Mouse (Mus musculus): ENCODE results near the gene Hk1. TPM values are rescaled to one million over a fixed set of nuclear protein-coding genes. Genes with fewer than 3 reads are reported as not detected.

Hk1 gene
- total and polyA plus RNA-seq, 3 experiments, result 192 to 740 (median 441) TPM

- H3K9ac ChIP-seq (ENCODE audit: control insufficient read depth, low read depth, low read length, poor library complexity, severe bottlenecking), result peak overlapping the region; percentile 46
- peaks cover 48 to 54% of the 10 kb centered on the region in 2 experiments for H3K36me3 ChIP-seq (ENCODE audit: control insufficient read depth in 1 of 2, insufficient read depth in 2 of 2, low read length in 2 of 2)
- H3K79me2 ChIP-seq (ENCODE audit: control insufficient read depth, insufficient read depth, low read length, poor library complexity), result peaks cover 39% of the 10 kb centered on the region
- H3K9me3 ChIP-seq (replicated peaks; ENCODE audit: insufficient read depth, low read length), result no peaks in the 10 kb centered on the region
- peak; percentile 90 for DNase-seq (ENCODE audit: low read depth, low spot score)
- peaks cover 30 to 42% of the 10 kb centered on the region in 2 experiments for H3K4me1 ChIP-seq (ENCODE audit: control insufficient read depth in 1 of 2, insufficient read depth in 2 of 2, low read length in 2 of 2)
- H3K4me3 ChIP-seq (ENCODE audit: control insufficient read depth in 1 of 2, insufficient read depth in 1 of 2, low read depth in 2 of 2, low read length in 2 of 2), result no peak overlapping the region
- no peaks in the 10 kb centered on the region for H3K27me3 ChIP-seq (ENCODE audit: control insufficient read depth in 1 of 2, insufficient read depth in 2 of 2, low read length in 2 of 2)
- H3K27ac ChIP-seq (ENCODE audit: control insufficient read depth, low read depth, low read length), result peak overlapping the region; percentile 86
- no peak for TF ChIP-seq MAFK (IDR thresholded peaks at IDR 0.05; ENCODE audit: borderline replicate concordance, low read depth, low read length)
- TF ChIP-seq NELFE (IDR thresholded peaks at IDR 0.05; ENCODE audit: low read depth, low read length), result no peak
- TF ChIP-seq BHLHE40 (IDR thresholded peaks at IDR 0.05; ENCODE audit: borderline replicate concordance, low read depth, low read length), result 0 out of 2 replicates have a peak, but pooled peaks have one; percentile 31
- no peak for TF ChIP-seq USF2 (IDR thresholded peaks at IDR 0.05; ENCODE audit: borderline replicate concordance in 1 of 2, insufficient read depth in 1 of 2, low read depth in 1 of 2, low read length in 2 of 2)
- peak in 1 of 2 experiments; percentile 46; a peak in 1 of 4 replicates for TF ChIP-seq POLR2A (IDR thresholded peaks at IDR 0.05; ENCODE audit: control insufficient read depth in 1 of 2, insufficient read depth in 1 of 2, low read depth in 1 of 2, low read length in 2 of 2, poor library complexity in 1 of 2)
- TF ChIP-seq USF1 (IDR thresholded peaks at IDR 0.05; ENCODE audit: low read depth, low read length), result no peak
- TF ChIP-seq NRF1 (IDR thresholded peaks at IDR 0.05; ENCODE audit: insufficient read depth, low read depth, low read length, poor library complexity, severe bottlenecking), result no peak
- peak; percentile 88 for TF ChIP-seq MAZ (IDR thresholded peaks at IDR 0.05; ENCODE audit: low read depth, low read length)
- peak; percentile 32; the same call in 1 of the 2 replicates for TF ChIP-seq HCFC1 (IDR thresholded peaks at IDR 0.05; ENCODE audit: low read depth, low read length)
- 0 out of 2 replicates have a peak, but pooled peaks have one; percentile 1 for TF ChIP-seq JUND (IDR thresholded peaks at IDR 0.05; ENCODE audit: low read depth, low read length)
- TF ChIP-seq GABPA (IDR thresholded peaks at IDR 0.05; ENCODE audit: low read depth, low read length), result no peak
- TF ChIP-seq SIN3A (IDR thresholded peaks at IDR 0.05; ENCODE audit: low read length), result peak; percentile 44; the same call in 1 of the 2 replicates
- no peak for TF ChIP-seq MXI1 (IDR thresholded peaks at IDR 0.05; ENCODE audit: low read depth, low read length)
- TF ChIP-seq ZNF384 (IDR thresholded peaks at IDR 0.05; ENCODE audit: low read depth, low read length), result no peak
- no peak for TF ChIP-seq ELF1 (IDR thresholded peaks at IDR 0.05; ENCODE audit: low read depth, low read length)
- no peak for TF ChIP-seq TCF12 (IDR thresholded peaks at IDR 0.05; ENCODE audit: low read depth, low read length)
- TF ChIP-seq SMC3 (IDR thresholded peaks at IDR 0.05; ENCODE audit: low read depth, low read length), result no peak; the same call in 1 of the 2 replicates
- TF ChIP-seq E2F4 (IDR thresholded peaks at IDR 0.05; ENCODE audit: borderline replicate concordance, low read depth, low read length), result no peak
- peak; percentile 70 for TF ChIP-seq CHD2 (IDR thresholded peaks at IDR 0.05; ENCODE audit: low read length)
- no peak for TF ChIP-seq TAL1 (IDR thresholded peaks at IDR 0.05; ENCODE audit: low read length)
- TF ChIP-seq MEF2A (IDR thresholded peaks at IDR 0.05; ENCODE audit: extremely low read depth, insufficient replicate concordance, low read depth, low read length, poor library complexity, severe bottlenecking), result no peak
- no peak for TF ChIP-seq UBTF (IDR thresholded peaks at IDR 0.05; ENCODE audit: borderline replicate concordance, insufficient read depth, low read depth, low read length)
- TF ChIP-seq CHD1 (IDR thresholded peaks at IDR 0.05; ENCODE audit: low read depth, low read length), result no peak
- no peak for TF ChIP-seq POLR2AphosphoS5 (IDR thresholded peaks at IDR 0.05; ENCODE audit: borderline replicate concordance, low read depth, low read length)
- TF ChIP-seq POLR2AphosphoS2 (IDR thresholded peaks at IDR 0.05; ENCODE audit: low read length), result no peak
- no peak for TF ChIP-seq TBP (IDR thresholded peaks at IDR 0.05; ENCODE audit: low read depth, low read length)
- peak; percentile 48; the same call in 1 of the 2 replicates for TF ChIP-seq ETS1 (IDR thresholded peaks at IDR 0.05; ENCODE audit: low read depth, low read length)
- no peak; the same call in 1 of the 2 replicates for TF ChIP-seq ZMIZ1 (IDR thresholded peaks at IDR 0.05; ENCODE audit: low read depth, low read length)
- peak; percentile 53 to 60 for TF ChIP-seq EP300 (IDR thresholded peaks at IDR 0.05; ENCODE audit: low read depth in 1 of 2, low read length in 2 of 2)
- TF ChIP-seq ZKSCAN1 (IDR thresholded peaks at IDR 0.05; ENCODE audit: low read depth, low read length), result no peak
- TF ChIP-seq RAD21 (IDR thresholded peaks at IDR 0.05; ENCODE audit: low read depth, low read length), result no peak
- no peak for TF ChIP-seq GATA1 (IDR thresholded peaks at IDR 0.05; ENCODE audit: low read depth, low read length)
- no peak for TF ChIP-seq MAX (IDR thresholded peaks at IDR 0.05; ENCODE audit: low read length)
- no peak for TF ChIP-seq MYB (IDR thresholded peaks at IDR 0.05; ENCODE audit: low read depth, low read length)
- no peak for TF ChIP-seq ZC3H11A (IDR thresholded peaks at IDR 0.05; ENCODE audit: low read depth, low read length)
- TF ChIP-seq KAT2A (conservative IDR thresholded peaks at IDR 0.05; ENCODE audit: low read depth, low read length), result no peak
- no peak for TF ChIP-seq CTCF (IDR thresholded peaks at IDR 0.05 in 2 of 3, conservative IDR thresholded peaks at IDR 0.05 in 1 of 3; ENCODE audit: control insufficient read depth in 1 of 3, insufficient read depth in 1 of 3, low read depth in 2 of 3, low read length in 3 of 3, poor library complexity in 1 of 3, severe bottlenecking in 1 of 3)
- no peak for TF ChIP-seq MYC (IDR thresholded peaks at IDR 0.05; ENCODE audit: low read depth, low read length)
Measured at GRCm38 (mm10) chr10:62311464-62311863, 68.2 kb downstream of the Hk1 start.
